Mouse (Mus musculus) liver, adult 2 months (tissue): Measurements from ENCODE around the gene Smc1a.
"Not testable (repeated sequence)": the region's sequence is repeated elsewhere in the genome, so short reads cannot be mapped to it uniquely, and the experiment has no call there.

ENCODE experiments used
- CTCF ChIP-seq: fragments of 200-500 bp; IDR thresholded peaks from 2 replicates; pipeline ENCODE4 v1.5.1; 2011; ENCODE audit warnings: low read depth, low read length, control low read depth
- POLR2A ChIP-seq: fragments of 200-500 bp; IDR thresholded peaks from 2 replicates; pipeline ENCODE4 v1.6.1; 2011; ENCODE audit warnings: low read length, control low read depth; ENCODE audit not compliant: insufficient read depth; ENCODE audit errors: extremely low read depth

GRCm38 (mm10) chrX:152089832-152090614 lies 73.8 kb downstream of the Smc1a start:
- TF ChIP-seq CTCF, POLR2A: not testable (repeated sequence)
